Mouse (Mus musculus) MEL (cell line): ENCODE measurements around the gene Bgn. TPM values are rescaled to one million over a fixed set of nuclear protein-coding genes. Genes with fewer than 3 reads are reported as not detected.

ENCODE experiments used
- DNase-seq: peaks from one replicate; pipeline ENCODE4 v3.0.0; 2011; ENCODE audit warnings: low read depth, low spot score
- H3K27ac ChIP-seq: 2 replicates; pipeline ENCODE4 v1.5.1; 2012; ENCODE audit warnings: low read depth, mild to moderate bottlenecking, control low read depth, low read length, moderate library complexity; ENCODE audit not compliant: control insufficient read depth
- H3K27me3 ChIP-seq, 2 experiments: fragments of 150-350 bp in 1 of 2; sonication (generic) in 1 of 2; 2 replicates each; pipeline ENCODE4 v1.6.1; 2012; ENCODE audit warnings: low read length in 2 of 2, mild to moderate bottlenecking in 2 of 2, improper control_type of control experiment in 1 of 2, moderate library complexity in 1 of 2; ENCODE audit not compliant: insufficient read depth in 2 of 2, control insufficient read depth in 1 of 2
- H3K36me3 ChIP-seq, 2 experiments: 2 replicates each; pipeline ENCODE4 v1.6.1; 2012 to 2014; ENCODE audit warnings: low read length in 2 of 2, improper control_type of control experiment in 1 of 2, inconsistent platforms in 1 of 2, mild to moderate bottlenecking in 1 of 2; ENCODE audit not compliant: insufficient read depth in 2 of 2, control insufficient read depth in 1 of 2
- H3K4me1 ChIP-seq, 2 experiments: fragments of 150-350 bp in 1 of 2; sonication (generic) in 1 of 2; 2 replicates each; pipeline ENCODE4 v1.6.1; 2012; ENCODE audit warnings: low read length in 2 of 2, improper control_type of control experiment in 1 of 2, mild to moderate bottlenecking in 1 of 2; ENCODE audit not compliant: insufficient read depth in 2 of 2, control insufficient read depth in 1 of 2
- H3K4me3 ChIP-seq, 2 experiments: fragments of 150-350 bp in 1 of 2; sonication (generic) in 1 of 2; 2 replicates each; pipeline ENCODE4 v1.5.1; 2012; ENCODE audit warnings: low read depth in 2 of 2, low read length in 2 of 2, mild to moderate bottlenecking in 2 of 2, moderate library complexity in 2 of 2, control low read depth in 1 of 2, improper control_type of control experiment in 1 of 2; ENCODE audit not compliant: control insufficient read depth in 1 of 2, insufficient read depth in 1 of 2
- H3K79me2 ChIP-seq: 2 replicates; pipeline ENCODE4 v1.6.1; 2012; ENCODE audit warnings: mild to moderate bottlenecking, low read length, moderate library complexity; ENCODE audit not compliant: control insufficient read depth, poor library complexity, insufficient read depth
- H3K9ac ChIP-seq: 2 replicates; pipeline ENCODE4 v1.6.1; 2012; ENCODE audit warnings: low read depth, mild to moderate bottlenecking, control low read depth, low read length, moderate library complexity; ENCODE audit not compliant: control insufficient read depth, poor library complexity, severe bottlenecking
- H3K9me3 ChIP-seq: fragments of 150-350 bp; sonication (generic); replicated peaks from 2 replicates; pipeline ENCODE4 v1.6.1; 2012; ENCODE audit warnings: mild to moderate bottlenecking, low read length, improper control_type of control experiment, moderate library complexity; ENCODE audit not compliant: insufficient read depth
- CHD1 ChIP-seq: IDR thresholded peaks from 2 replicates; pipeline ENCODE4 v1.6.1; 2012; ENCODE audit warnings: low read depth, mild to moderate bottlenecking, inconsistent platforms, low read length, improper control_type of control experiment
- CTCF ChIP-seq, 3 experiments: IDR thresholded peaks in 2 of 3; conservative IDR thresholded peaks in 1 of 3; 2 replicates each; pipeline ENCODE4 v1.5.1; 2011 to 2012; ENCODE audit warnings: low read length in 3 of 3, low read depth in 2 of 3, mild to moderate bottlenecking in 2 of 3, improper control_type of control experiment in 1 of 3, inconsistent platforms in 1 of 3, mixed read lengths in 1 of 3, moderate library complexity in 1 of 3; ENCODE audit not compliant: control insufficient read depth in 1 of 3, insufficient read depth in 1 of 3, poor library complexity in 1 of 3, severe bottlenecking in 1 of 3
- E2F4 ChIP-seq: IDR thresholded peaks from 2 replicates; pipeline ENCODE4 v1.6.1; 2011; ENCODE audit warnings: low read depth, low read length, improper control_type of control experiment, borderline replicate concordance
- ETS1 ChIP-seq: IDR thresholded peaks from 2 replicates; pipeline ENCODE4 v1.6.1; 2012; ENCODE audit warnings: low read depth, mild to moderate bottlenecking, inconsistent platforms, low read length, improper control_type of control experiment, moderate library complexity
- HCFC1 ChIP-seq: IDR thresholded peaks from 2 replicates; pipeline ENCODE4 v1.6.1; 2012; ENCODE audit warnings: low read depth, mild to moderate bottlenecking, inconsistent platforms, low read length, improper control_type of control experiment, moderate library complexity
- KAT2A ChIP-seq: conservative IDR thresholded peaks from 2 replicates; pipeline ENCODE4 v1.6.1; 2012; ENCODE audit warnings: low read depth, low read length, improper control_type of control experiment, inconsistent platforms
- MAX ChIP-seq: IDR thresholded peaks from 2 replicates; pipeline ENCODE4 v1.6.1; 2011; ENCODE audit warnings: low read length, improper control_type of control experiment
- MEF2A ChIP-seq: IDR thresholded peaks from 2 replicates; pipeline ENCODE4 v1.6.1; 2014; ENCODE audit warnings: low read depth, mild to moderate bottlenecking, inconsistent platforms, low read length, improper control_type of control experiment; ENCODE audit not compliant: poor library complexity, insufficient replicate concordance, severe bottlenecking; ENCODE audit errors: extremely low read depth
- MYB ChIP-seq: IDR thresholded peaks from 2 replicates; pipeline ENCODE4 v1.6.1; 2011; ENCODE audit warnings: mild to moderate bottlenecking, low read depth, low read length, improper control_type of control experiment
- NRF1 ChIP-seq: IDR thresholded peaks from 2 replicates; pipeline ENCODE4 v1.6.1; 2014; ENCODE audit warnings: low read depth, mild to moderate bottlenecking, inconsistent platforms, low read length, improper control_type of control experiment, moderate library complexity; ENCODE audit not compliant: poor library complexity, insufficient read depth, severe bottlenecking
- POLR2AphosphoS2 ChIP-seq: IDR thresholded peaks from 2 replicates; pipeline ENCODE4 v1.6.1; 2011; ENCODE audit warnings: low read length, improper control_type of control experiment
- RCOR1 ChIP-seq: IDR thresholded peaks from 2 replicates; pipeline ENCODE4 v1.6.1; 2012; ENCODE audit warnings: low read depth, mild to moderate bottlenecking, inconsistent platforms, low read length, improper control_type of control experiment
- SIN3A ChIP-seq: IDR thresholded peaks from 2 replicates; pipeline ENCODE4 v1.6.1; 2012; ENCODE audit warnings: low read length, improper control_type of control experiment, inconsistent platforms
- SMC3 ChIP-seq: IDR thresholded peaks from 2 replicates; pipeline ENCODE4 v1.6.1; 2011; ENCODE audit warnings: low read depth, low read length, improper control_type of control experiment
- TAL1 ChIP-seq: IDR thresholded peaks from 2 replicates; pipeline ENCODE4 v1.6.1; 2012; ENCODE audit warnings: mild to moderate bottlenecking, inconsistent platforms, low read length, moderate library complexity, mixed read lengths
- TCF12 ChIP-seq: IDR thresholded peaks from 2 replicates; pipeline ENCODE4 v1.6.1; 2014; ENCODE audit warnings: low read depth, mild to moderate bottlenecking, inconsistent platforms, low read length, improper control_type of control experiment, moderate library complexity
- ZKSCAN1 ChIP-seq: IDR thresholded peaks from 2 replicates; pipeline ENCODE4 v1.6.1; 2012; ENCODE audit warnings: low read depth, mild to moderate bottlenecking, inconsistent platforms, low read length, improper control_type of control experiment, moderate library complexity
- polyA plus RNA-seq, 2 experiments: library from polyadenylated mRNA; stranded (reverse) in 1 of 2; unstranded in 1 of 2; fragments of >175 nt in 1 of 2; fragments of >200 nt in 1 of 2; gene quantifications; 2 replicates each; pipeline versions ENCODE4 v1.2.1 to v1.2.4; 2012; ENCODE audit warnings: low replicate concordance in 2 of 2, low read depth in 1 of 2; ENCODE audit not compliant: insufficient read length in 2 of 2, insufficient read depth in 1 of 2, missing spikeins in 1 of 2
- total RNA-seq: library from RNA; depleted of rRNA; stranded (reverse); fragments of 300-350 nt; gene quantifications from 2 replicates; pipeline ENCODE4 v1.2.3, GENCODE M21; 2012

The Bgn gene
- total and polyA plus RNA-seq, 3 experiments, result not detected

GRCm38 (mm10) chrX:73506577-73506976, 23.2 kb downstream of the Bgn start:
- no peak for DNase-seq
- no peak for TF ChIP-seq KAT2A
- TF ChIP-seq ETS1, result no peak
- no peak for TF ChIP-seq MEF2A
- no peak for TF ChIP-seq MYB
- TF ChIP-seq HCFC1, result no peak
- TF ChIP-seq POLR2AphosphoS2, result no peak
- no peak for TF ChIP-seq NRF1
- TF ChIP-seq SIN3A, result no peak
- TF ChIP-seq CHD1, result no peak
- no peak for TF ChIP-seq ZKSCAN1
- no peak for TF ChIP-seq TCF12
- no peak for TF ChIP-seq CTCF (IDR thresholded peaks at IDR 0.05 in 2 of 3, conservative IDR thresholded peaks at IDR 0.05 in 1 of 3; ENCODE audit: control insufficient read depth in 1 of 3, insufficient read depth in 1 of 3, low read depth in 2 of 3, low read length in 3 of 3, poor library complexity in 1 of 3, severe bottlenecking in 1 of 3)
- TF ChIP-seq E2F4, result no peak
- no peak for TF ChIP-seq SMC3
- TF ChIP-seq TAL1, result no peak
- TF ChIP-seq MAX, result no peak
- H3K27me3 ChIP-seq, result no peaks in the 10 kb centered on the region

GRCm38 (mm10) chrX:73509209-73509608, 25.8 kb downstream of the Bgn start:
- no peak overlapping the region for H3K4me3 ChIP-seq
- H3K27me3 ChIP-seq, result no peaks in the 10 kb centered on the region; a peak in 1 of 4 replicates
- H3K9ac ChIP-seq, result no peak overlapping the region
- no peaks in the 10 kb centered on the region for H3K4me1 ChIP-seq
- no peak for DNase-seq
- no peak for TF ChIP-seq RCOR1
- H3K9me3 ChIP-seq, result no peaks in the 10 kb centered on the region
- H3K36me3 ChIP-seq, result no peaks in the 10 kb centered on the region
- H3K79me2 ChIP-seq, result no peaks in the 10 kb centered on the region
- H3K27ac ChIP-seq, result no peak overlapping the region

More at GRCm38 (mm10) chrX:73506577-73506976, 23.2 kb downstream of the Bgn start:
- Histone ChIP-seq H3K4me1 (no peaks in the 10 kb centered on the region), H3K9me3 (no peaks in the 10 kb centered on the region), H3K36me3 (no peaks in the 10 kb centered on the region), H3K4me3 (no peak overlapping the region), H3K79me2 (no peaks in the 10 kb centered on the region), H3K9ac (no peak overlapping the region), H3K27ac (no peak overlapping the region)
